Mouse (Mus musculus) adrenal gland, postnatal 10 days (tissue): ENCODE measurements around the gene Ptbp1. TPM values are rescaled to one million over a fixed set of nuclear protein-coding genes. Genes with fewer than 3 reads are reported as not detected.
"Not testable (repeated sequence)": the region's sequence is repeated elsewhere in the genome, so short reads cannot be mapped to it uniquely, and the experiment has no call there.

Experiments used
- DNase-seq: peaks from one replicate; pipeline ENCODE4 v3.0.0; 2021; ENCODE audit warnings: mixed read lengths
- total RNA-seq, 2 experiments: library from RNA; stranded (reverse); gene quantifications; 2 replicates each; pipeline ENCODE4 v1.2.3; 2021

The Ptbp1 gene
- total RNA-seq, 2 experiments from 2014 or later: 267 to 270 TPM

- peak; percentile 88 for DNase-seq
Observed at GRCm38 (mm10) chr10:79883297-79884084, 29.3 kb downstream of the Ptbp1 start.

- DNase-seq: peak; percentile 91
Observed at GRCm38 (mm10) chr10:79884446-79884845, 30.2 kb downstream of the Ptbp1 start.

- not testable (repeated sequence) for DNase-seq
Observed at GRCm38 (mm10) chr10:79884938-79885337, 30.7 kb downstream of the Ptbp1 start.

GRCm38 (mm10) chr10:79886054-79886453 lies 31.8 kb downstream of the Ptbp1 start, which contains the start of gene Elane:
Gene Elane, plus strand, starts transcription at chr10:79886247.
- DNase-seq: no peak

- DNase-seq: no peak
Observed at GRCm38 (mm10) chr10:79886611-79887010, 32.4 kb downstream of the Ptbp1 start.

GRCm38 (mm10) chr10:79889386-79889785 lies 35.2 kb downstream of the Ptbp1 start:
- peak; percentile 72 for DNase-seq

- DNase-seq: peak; percentile 55
Observed at GRCm38 (mm10) chr10:79890670-79891069, 36.4 kb downstream of the Ptbp1 start, which contains the start of gene Cfd. Gene Cfd, plus strand, starts transcription at chr10:79890853.

- DNase-seq: peak; percentile 88
Observed at GRCm38 (mm10) chr10:79892451-79893118, 38.4 kb downstream of the Ptbp1 start.

- DNase-seq: peak; percentile 13
Observed at GRCm38 (mm10) chr10:79896306-79896705, 42.1 kb downstream of the Ptbp1 start.

GRCm38 (mm10) chr10:79896814-79897213 lies 42.6 kb downstream of the Ptbp1 start:
- DNase-seq: peak; percentile 22

- DNase-seq: peak; percentile 38
Observed at GRCm38 (mm10) chr10:79897316-79898245, 43.4 kb downstream of the Ptbp1 start.

GRCm38 (mm10) chr10:79900951-79901410 lies 46.8 kb downstream of the Ptbp1 start:
- peak; percentile 25 for DNase-seq

GRCm38 (mm10) chr10:79906712-79907111 lies 52.5 kb downstream of the Ptbp1 start:
- no peak for DNase-seq

- DNase-seq: no peak
Observed at GRCm38 (mm10) chr10:79907415-79907814, 53.2 kb downstream of the Ptbp1 start.

GRCm38 (mm10) chr10:79908167-79909091 lies 54.2 kb downstream of the Ptbp1 start, which contains the start of gene Med16:
Gene Med16, minus strand, starts transcription at chr10:79908923.
- DNase-seq: peak; percentile 97

GRCm38 (mm10) chr10:79909092-79909922 lies 55.1 kb downstream of the Ptbp1 start:
- peak; percentile 29 for DNase-seq

GRCm38 (mm10) chr10:79910556-79910955 lies 56.3 kb downstream of the Ptbp1 start, which contains the start of gene Gm26602:
Gene Gm26602, plus strand, starts transcription at chr10:79910856.
- DNase-seq: no peak

- DNase-seq: peak; percentile 7
Observed at GRCm38 (mm10) chr10:79912412-79912811, 58.2 kb downstream of the Ptbp1 start.
